Mouse (Mus musculus) lung, adult 2 months (tissue): ENCODE data around the gene Sec24a.

Source experiments
- CTCF ChIP-seq: fragments of 200-500 bp; IDR thresholded peaks from 2 replicates; pipeline ENCODE4 v1.5.1; 2011; ENCODE audit warnings: mild to moderate bottlenecking, low read length, control low read depth; ENCODE audit not compliant: insufficient read depth
- POLR2A ChIP-seq: fragments of 200-500 bp; IDR thresholded peaks from 2 replicates; pipeline ENCODE4 v1.6.1; 2011; ENCODE audit warnings: low read depth, mild to moderate bottlenecking, control low read depth, low read length, borderline replicate concordance; ENCODE audit errors: extremely low read depth

- no peak for TF ChIP-seq POLR2A
- TF ChIP-seq CTCF = no peak
Measured at GRCm38 (mm10) chr11:51653736-51654135, 109.7 kb downstream of the Sec24a start.
